Mouse (Mus musculus) heart, adult 10 weeks (tissue): ENCODE data around the gene Aida. TPM values are rescaled to one million over a fixed set of nuclear protein-coding genes. Genes with fewer than 3 reads are reported as not detected.

Experiments used
- polyA plus RNA-seq: library from polyadenylated mRNA; stranded (reverse); fragments of 350-450 nt; fragmentation: Illumina TruSeq; extraction: RNeasy Lipid Tissue Mini Kit (QIAGEN cat#74804); gene quantifications from one replicate; pipeline ENCODE4 v1.2.3, GENCODE M21; 2014; ENCODE audit warnings: low read depth, low replicate concordance

The Aida gene
- 44.6 TPM for polyA plus RNA-seq

DNA sequence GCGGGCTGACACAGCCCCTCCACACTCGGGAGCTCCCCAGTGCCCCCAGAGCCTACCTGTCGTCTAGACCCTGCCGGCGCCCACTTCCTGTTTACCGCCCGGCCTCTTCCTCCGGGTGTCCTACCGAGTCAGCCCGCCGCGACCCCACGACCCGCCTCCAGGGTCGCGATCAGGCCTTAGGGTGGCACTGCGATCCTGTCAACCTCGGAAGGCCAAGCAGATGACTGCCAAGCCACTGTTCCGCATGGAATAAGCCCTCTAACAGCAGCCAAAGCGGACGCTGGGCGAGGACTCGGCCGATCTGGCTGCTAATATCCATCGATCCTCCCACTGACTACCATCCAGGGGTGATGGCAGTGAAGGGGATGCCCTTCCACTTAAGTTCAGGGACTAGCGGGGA is at the start of gene Aida:
Aida (plus strand) TSS at position 126 of the 400 bp plus-strand sequence.

DNA sequence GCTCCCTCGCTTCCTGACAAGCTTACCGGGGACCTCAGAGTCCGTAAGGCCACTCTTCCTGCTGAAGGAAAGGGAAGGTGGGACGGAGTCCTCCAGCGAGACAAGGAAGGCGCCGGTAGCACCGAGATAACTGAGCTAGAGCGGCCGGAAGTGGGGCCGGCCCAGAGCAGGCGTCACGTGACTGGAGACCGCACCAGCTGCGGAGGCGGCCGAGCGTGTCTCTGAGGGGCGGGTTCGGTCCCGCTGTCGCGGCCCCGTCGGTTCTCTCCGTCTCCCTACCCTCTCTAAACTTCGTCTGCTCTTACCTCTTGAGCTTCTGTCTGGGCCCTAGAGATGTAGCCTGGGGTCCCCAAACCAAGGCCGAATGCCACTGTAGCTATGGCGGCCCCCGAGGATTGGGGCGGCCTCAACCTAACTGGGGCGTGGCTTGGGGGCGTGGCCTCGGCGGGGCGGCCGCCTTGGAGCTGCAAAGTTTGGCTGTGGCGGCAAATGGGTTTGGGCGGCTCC is 540 bp downstream of the Aida start, which contains the start of gene Brox:
Brox (minus strand) TSS at position 393 of the 507 bp plus-strand sequence.

DNA sequence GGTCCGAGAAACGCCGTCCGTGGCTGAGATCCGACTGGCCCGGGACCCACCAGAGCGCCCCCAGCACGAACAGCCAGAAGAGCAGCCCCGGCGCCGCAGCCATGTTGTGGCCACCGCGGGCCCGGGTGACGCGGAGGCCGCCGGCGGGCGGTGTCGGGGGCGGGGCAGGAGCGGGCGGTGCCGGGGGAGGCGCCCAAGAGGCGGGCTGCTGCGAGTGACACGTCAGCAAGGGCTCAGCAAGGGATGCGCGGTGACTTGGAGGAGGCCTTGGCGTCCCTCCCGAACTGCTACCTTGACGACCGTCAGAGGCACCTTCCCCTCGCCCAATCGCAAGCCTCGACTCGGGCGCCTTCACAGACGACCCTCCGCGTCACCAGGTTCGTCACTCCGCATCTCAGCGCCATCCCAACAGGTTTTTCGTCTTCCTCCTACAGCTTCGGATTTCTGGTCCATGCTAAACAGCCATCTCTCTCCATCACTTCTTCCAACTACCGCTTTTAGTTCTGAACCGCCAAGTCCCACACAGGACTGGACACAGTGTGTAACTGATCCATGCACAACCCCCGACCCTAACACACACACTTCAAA is 73.1 kb downstream of the Aida start, which contains the start of gene Mia3:
Mia3 (minus strand) TSS at position 127 of the 588 bp plus-strand sequence.

Other genes starting within 250 kb of the Aida start
- gene Disp1, start 75.1 kb upstream of the Aida start, polyA plus RNA-seq: 6.0 TPM
- gene Brox, start 679 bp downstream of the Aida start, polyA plus RNA-seq: 32.7 TPM
- 112 TPM for gene Mia3, start 73.0 kb downstream of the Aida start, polyA plus RNA-seq
- gene Taf1a, start 92.4 kb downstream of the Aida start, polyA plus RNA-seq: 35.1 TPM
- 0.37 TPM for gene Hhipl2, start 121.6 kb downstream of the Aida start, polyA plus RNA-seq